Mouse (Mus musculus) adrenal gland, adult (tissue): Measurements from ENCODE around the gene Popdc3.
A peak's percentile ranks its signal among the peaks of the same experiment; 100 is the strongest.
"Not testable (repeated sequence)": the region's sequence is repeated elsewhere in the genome, so short reads cannot be mapped to it uniquely, and the experiment has no call there.

Source experiments
- DNase-seq, 2 experiments: peaks; one replicate each; pipeline ENCODE4 v3.0.0; 2022 to 2023; ENCODE audit warnings: low spot score in 1 of 2; ENCODE audit not compliant: inconsistent age in 2 of 2

Popdc3 gene

DNA sequence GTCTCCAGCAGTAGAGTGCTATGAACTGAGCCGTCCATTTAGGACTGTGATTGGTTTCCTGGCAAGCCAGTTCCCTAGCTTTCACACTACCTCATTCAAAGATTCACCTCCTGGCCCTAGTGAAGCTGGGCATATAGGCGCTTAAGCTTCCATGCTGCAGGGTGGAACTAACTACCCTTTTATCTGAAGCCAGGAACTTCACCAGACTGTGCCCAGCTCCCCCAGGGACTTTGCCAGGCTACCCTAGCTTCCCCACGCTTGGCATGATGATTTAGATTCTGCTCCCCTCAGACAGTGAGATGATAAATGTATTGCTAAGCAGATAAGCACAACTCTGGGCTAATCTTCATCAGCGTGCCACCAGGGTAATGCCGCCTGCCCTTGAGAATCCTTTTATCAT, 133.2 kb downstream of the Popdc3 start:
- DNase-seq: no peak

DNA sequence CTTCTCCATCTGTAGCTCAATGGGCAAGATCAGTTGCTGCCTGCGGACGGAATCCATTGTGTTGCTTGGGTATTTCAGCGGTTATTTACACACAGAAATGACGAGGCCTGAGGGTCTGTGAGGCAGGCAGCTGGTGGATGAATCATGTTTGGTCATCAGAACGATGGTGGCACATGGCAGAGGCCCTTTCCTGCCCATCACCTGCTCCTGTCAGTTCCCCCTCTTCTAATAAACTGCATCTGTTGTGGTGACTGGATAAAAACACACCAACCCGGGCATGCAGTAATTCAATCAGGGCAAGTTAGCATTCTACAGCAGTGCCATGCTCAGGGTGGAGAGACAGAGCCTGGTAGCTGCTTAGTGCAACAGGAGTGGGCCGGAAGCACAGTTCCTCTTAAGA, 133.7 kb downstream of the Popdc3 start:
- DNase-seq: peak in 1 of 2 experiments; percentile 20

DNA sequence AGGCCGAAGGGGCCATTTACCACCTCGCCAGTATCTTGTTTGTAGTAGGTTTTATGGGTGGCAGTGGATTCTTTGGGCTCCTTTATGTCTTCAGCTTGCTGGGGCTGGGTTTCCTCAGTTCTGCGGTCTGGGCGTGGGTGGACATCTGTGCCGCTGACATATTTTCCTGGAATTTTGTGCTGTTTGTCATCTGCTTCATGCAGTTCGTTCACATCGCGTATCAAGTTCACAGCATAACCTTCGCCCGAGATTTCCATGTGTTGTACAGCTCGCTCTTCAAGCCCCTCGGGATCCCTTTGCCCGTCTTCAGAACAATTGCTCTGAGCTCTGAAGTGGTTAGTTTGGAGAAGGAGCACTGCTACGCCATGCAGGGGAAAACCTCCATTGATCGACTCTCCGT, 137.0 kb downstream of the Popdc3 start:
- DNase-seq: no peak

DNA sequence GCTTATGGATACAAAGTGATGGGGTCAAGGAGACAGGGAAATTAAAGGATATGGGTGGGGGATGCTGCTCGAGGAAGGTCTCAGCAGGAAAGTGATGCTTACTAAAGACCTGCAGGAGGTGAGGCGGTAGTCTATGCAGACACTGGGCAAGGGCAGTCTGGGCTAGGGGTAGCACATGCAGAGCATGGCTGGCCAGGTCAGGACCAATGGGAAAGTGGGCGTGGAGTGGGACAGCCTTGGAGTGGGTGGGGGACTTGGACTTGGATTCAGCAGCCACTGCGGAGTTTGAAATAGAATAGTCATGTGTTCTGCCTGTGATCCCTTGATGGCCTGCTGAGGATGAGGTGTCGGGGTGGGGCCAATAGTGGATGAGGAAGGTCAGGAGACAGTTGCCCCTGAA, 141.0 kb downstream of the Popdc3 start:
- DNase-seq: no peak

DNA sequence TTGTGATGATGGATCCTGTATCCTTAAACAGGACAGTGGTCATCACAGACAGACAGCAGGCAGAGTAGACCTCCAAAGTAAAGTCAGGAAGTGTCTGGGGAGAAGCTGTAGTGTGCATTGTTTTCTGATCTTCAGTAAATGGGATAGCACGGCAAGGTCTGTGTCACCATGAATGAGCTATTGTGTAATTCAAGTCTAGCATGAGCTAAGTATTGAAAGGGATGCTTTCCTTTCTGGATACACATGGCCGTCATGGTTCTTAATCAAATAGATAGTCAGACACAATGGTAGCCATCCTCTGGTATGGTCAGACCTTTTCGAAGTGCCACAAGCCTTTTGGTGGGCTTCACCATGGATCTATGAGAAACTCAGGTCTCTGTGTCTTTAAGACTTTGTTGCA, 142.4 kb downstream of the Popdc3 start:
- DNase-seq: no peak

DNA sequence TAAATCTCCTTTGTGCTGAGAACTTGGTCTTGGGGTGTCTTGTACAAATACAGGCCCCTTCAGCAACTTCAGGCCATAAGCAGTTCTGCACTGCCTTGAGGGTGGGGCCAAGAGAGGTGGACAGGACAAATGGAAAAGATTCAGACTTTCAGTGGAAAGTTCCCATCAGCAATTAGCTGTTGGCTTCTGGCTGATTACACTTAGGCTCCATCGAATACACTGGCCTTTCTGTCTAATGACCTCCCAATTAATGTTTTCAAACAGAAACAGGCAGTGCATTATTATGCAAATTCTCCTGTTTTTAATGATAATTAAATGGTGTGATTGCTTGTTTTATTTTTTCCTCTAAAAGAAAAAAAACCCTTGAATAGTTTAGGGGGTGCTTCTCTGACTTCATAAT, 146.3 kb downstream of the Popdc3 start:
- DNase-seq: no peak

DNA sequence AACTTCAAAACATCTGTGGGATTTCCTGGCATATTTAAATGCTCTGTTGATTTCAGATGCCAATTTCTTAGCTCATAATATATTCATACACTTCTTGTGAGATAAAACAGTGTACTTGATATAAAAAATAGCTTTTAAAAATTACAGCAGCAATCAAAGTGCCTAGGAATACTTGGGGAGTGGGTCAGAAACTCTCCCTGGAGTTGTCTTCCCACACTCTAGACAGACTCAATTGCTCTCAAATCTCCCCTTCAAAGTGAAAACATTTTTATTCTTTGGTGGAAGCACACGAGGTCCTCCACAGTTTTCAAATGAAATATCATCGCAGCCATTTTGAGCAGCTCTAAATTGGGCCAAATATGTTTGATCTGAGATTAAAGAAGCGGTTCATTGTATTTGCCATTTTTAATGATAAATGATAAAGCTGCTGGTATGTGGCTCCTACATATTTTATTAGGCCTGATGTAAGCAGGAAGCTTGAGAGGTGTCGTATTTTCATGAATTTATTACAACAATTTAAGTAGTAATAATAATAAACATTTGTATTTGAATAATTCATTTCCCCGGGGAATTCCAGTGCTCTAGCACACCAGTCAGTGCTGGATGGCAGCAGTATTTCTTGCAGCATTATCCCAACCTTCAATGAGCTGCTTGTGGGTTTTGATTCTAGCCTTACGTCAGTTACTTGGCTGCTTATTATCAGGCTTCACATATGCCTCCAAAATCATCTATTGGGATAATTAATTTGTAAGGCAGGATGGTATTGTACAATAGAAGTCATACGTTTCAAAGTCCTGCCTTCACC, 150.5 kb downstream of the Popdc3 start:
- no peak for DNase-seq

DNA sequence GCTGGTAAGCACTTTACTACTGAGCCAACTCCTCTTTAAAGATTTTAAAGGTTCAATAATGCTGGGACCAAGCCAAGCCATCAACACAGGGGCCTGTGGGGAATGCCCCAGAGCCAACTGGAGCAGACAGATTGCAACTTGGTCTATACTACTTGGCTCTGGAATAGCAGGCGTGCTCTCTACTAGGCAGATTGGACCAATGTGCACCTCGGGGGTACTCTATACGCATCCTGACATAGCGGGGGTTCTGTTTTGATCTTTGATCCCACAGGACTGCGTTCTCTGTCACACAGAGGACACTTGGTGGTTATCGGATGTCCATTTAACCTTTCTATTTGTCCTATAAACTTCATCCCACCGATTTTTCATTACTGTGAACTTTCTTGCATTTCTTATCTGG, 157.0 kb downstream of the Popdc3 start:
- no peak for DNase-seq

DNA sequence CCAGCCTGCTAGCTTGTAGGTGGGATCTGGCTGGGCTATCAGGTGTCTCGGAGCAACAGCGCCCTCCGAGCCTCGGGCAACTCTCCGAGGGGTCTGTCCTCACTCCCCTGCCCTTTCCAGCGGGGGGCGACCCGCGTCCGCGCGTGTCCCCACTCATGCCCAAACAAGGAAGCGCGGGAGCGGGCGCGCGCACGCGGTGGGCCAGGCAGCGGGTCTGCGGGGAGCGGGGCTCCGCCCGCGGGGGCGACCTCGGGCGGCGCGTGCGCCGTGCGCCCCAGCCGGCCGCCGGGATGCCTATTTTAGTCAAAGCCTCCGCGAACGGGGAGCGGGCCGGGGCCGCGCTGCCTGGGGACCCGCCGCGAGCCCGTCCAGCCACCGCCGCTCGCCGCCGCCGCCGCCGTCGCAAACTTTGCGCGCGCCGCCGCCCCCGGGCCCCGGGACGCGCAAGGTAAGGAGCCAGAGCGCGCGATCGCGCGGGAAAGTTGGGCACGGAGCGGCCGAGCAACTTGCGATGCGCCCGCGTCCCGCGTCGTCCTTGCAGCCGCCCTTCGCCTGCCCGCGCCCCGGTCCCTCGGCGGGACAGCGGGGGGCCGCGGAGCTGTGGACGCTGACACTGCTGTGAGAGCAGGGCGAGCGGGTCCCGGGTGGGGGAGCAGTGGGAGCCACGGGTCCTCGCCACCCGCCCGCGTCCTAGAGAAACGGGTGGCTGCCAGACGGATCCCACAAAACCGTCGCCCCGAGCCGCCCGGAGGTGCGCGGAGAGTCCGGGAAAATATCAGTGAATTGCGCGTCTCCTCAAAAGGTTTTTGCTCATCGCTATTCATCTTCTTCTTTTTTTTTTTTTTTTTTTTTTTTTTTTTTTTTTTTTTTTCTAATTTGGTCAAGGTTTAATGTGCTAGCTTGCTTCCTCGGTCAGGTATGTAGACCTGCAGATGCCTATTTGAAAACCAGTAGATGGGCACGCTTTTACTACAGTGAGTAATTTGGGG, 157.8 kb downstream of the Popdc3 start, which contains the start of gene Bves:
Gene Bves (plus strand): TSS at position 339 of the 989 bp plus-strand sequence.
- no peak for DNase-seq

DNA sequence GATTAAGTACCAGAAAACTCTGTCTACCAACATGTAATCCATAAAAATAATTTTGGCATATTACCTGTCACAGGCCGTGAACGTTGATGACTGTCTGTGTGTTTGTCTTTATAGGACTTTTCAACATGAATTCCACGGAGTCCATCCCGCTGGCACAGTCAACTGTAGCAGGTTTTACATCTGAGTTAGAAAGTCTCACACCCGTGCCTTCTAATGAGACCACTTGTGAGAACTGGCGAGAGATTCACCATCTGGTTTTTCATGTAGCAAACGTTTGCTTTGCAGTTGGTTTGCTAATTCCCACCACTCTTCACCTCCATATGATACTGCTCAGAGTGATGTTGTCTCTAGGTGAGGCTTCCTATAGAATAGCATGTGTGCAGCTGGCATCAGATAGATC, 161.2 kb downstream of the Popdc3 start:
- DNase-seq: no peak

DNA sequence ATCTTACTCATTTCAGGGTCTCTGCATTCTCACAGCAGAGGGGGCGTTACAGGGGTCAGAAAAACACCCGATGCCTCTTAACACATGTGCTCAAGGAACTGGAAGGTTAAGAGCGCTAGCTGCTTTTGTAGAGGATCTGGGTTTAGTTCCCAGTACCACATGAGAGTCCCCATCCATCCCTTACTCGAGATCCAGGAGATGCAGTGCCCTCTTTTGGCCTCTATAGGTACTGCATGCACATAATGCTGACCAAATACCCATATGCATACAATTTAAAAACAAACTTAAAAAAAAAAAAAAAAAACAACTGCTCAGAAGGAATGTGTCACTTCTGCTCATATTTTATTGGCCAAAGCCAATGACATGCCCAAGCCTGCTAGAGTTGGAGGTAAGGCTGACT, 166.5 kb downstream of the Popdc3 start:
- DNase-seq: no peak

DNA sequence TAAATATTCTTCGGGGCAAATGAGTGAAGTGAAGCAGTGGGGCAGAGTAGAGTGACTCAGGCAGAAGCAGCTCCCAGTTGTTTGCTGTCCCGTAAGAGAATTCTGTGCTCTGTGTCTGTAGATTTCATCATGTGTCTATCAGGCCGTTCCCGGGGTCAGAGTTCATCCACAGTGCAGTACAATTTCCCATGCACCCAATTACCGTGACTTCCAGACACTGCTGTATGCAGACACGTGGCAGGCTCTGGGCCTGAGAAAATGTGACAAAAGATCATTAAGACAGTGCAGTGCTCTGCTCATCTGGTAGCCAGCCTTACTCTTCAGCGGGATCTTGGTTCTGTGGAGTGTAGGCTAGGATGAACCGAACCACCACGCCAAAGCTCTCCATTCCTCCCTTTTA, 167.3 kb downstream of the Popdc3 start:
- DNase-seq: no peak

DNA sequence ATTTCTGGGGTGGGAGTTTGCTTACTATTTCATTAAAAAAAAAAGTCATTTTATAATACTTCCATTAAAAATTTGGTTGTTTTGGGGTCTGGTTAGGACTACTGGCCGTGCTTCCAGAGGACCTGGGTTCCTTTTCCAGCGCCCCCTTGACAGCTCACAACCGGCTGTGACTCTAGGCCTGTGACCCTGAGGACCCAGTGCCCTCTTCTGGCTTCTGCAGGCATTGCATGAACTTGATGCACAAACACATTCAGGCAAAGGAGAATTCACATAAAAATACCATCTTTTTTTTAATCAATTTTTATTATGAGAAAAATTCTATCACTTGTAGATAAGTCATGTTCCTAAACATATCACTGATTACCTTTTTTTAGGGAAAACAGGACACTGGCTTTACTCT, 170.2 kb downstream of the Popdc3 start:
- DNase-seq: not testable (repeated sequence)

DNA sequence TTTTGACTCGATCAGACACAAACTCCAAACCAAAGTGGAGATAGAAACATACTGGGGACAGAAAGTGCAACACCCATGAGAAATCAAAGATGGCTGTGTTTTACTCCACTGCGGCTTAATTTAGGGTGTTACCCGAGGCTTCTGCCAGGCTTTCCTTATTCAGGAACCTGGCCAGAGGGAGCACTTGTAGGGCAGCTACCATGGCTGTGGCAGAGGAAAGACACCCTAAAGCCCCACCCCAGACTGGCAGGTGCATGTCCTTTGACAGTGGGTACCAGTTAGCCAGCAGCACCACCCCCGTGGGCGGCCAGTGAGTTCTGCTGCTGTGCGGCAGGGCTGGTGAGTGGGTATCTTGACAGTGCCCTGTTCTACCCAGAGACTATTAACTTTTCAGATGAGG, 178.2 kb downstream of the Popdc3 start:
- no peak for DNase-seq

DNA sequence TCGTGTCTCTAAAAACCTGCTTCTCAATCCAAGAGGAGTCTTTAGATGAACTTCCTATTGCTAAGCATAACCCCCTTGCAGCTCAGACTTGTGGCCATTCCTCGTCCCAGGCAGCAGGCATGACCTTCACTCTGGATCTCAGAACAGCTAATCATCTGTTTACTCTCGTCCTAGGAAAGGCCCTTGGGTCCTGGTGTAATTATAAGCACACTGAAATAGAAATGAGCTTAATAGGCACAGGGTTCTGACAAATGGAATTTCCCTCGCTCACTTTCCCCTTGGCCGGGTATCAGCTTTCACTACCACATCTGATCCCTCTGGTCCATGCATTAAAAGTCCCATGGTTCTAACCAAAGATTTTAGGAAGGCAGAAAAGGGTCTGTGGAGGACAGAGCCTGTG, 185.5 kb downstream of the Popdc3 start:
- DNase-seq: no peak

DNA sequence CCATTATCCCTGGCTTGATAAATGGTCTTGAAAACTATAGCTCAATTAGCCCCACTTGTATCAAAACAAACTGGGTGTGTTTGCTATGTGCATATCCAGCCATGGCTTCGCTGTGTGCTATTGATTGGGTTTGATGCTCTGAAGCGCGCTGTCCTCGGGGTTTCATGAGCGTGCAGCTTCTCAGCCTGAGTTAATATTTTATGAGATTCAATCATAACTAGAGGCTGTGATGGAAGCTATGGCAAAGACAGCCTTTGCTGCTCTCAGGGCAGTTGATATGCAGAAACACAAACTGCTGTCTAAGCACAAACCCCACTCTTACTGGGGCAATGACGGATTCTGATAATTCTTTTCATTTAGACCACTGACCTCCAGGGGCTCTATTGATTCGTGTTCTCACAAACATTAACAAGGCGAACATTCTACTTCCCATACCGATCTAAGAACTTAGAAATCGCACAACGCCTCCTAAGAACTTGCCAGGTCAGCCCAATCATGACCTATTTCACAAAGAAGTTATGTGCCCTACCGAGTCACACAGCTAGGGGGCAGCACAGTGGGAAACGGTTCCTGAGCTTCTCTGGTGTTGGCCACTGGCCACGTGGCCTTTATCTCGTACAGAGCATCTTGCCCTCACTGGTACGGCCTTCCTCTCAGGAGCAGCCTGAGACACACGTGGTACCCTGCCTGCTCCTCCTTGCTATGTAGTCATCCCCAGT, 189.2 kb downstream of the Popdc3 start:
- DNase-seq: no peak
